Mouse (Mus musculus): ENCODE measurements around the gene Eya2. TPM values are rescaled to one million over a fixed set of nuclear protein-coding genes. Genes with fewer than 3 reads are reported as not detected.

The Eya2 gene
- total and polyA plus RNA-seq, 3 experiments, result not detected

- Histone ChIP-seq H3K4me1 (ENCODE audit: control insufficient read depth in 1 of 2, insufficient read depth in 2 of 2, low read length in 2 of 2) (no peaks in the 10 kb centered on the region), H3K36me3 (ENCODE audit: control insufficient read depth in 1 of 2, insufficient read depth in 2 of 2, low read length in 2 of 2) (no peaks in the 10 kb centered on the region), H3K27ac (ENCODE audit: control insufficient read depth, low read depth, low read length) (no peak overlapping the region), H3K79me2 (ENCODE audit: control insufficient read depth, insufficient read depth, low read length, poor library complexity) (no peaks in the 10 kb centered on the region), H3K9me3 (replicated peaks; ENCODE audit: insufficient read depth, low read length) (no peaks in the 10 kb centered on the region), H3K9ac (ENCODE audit: control insufficient read depth, low read depth, low read length, poor library complexity, severe bottlenecking) (no peak overlapping the region), H3K27me3 (ENCODE audit: control insufficient read depth in 1 of 2, insufficient read depth in 2 of 2, low read length in 2 of 2) (no peaks in the 10 kb centered on the region), H3K4me3 (ENCODE audit: control insufficient read depth in 1 of 2, insufficient read depth in 1 of 2, low read depth in 2 of 2, low read length in 2 of 2) (no peak overlapping the region)
- TF ChIP-seq GABPA (IDR thresholded peaks at IDR 0.05; ENCODE audit: low read depth, low read length) (no peak), POLR2AphosphoS2 (IDR thresholded peaks at IDR 0.05; ENCODE audit: low read length) (no peak), E2F4 (IDR thresholded peaks at IDR 0.05; ENCODE audit: borderline replicate concordance, low read depth, low read length) (no peak), HCFC1 (IDR thresholded peaks at IDR 0.05; ENCODE audit: low read depth, low read length) (no peak), RCOR1 (IDR thresholded peaks at IDR 0.05; ENCODE audit: low read depth, low read length) (no peak)
- no peak for DNase-seq (ENCODE audit: low read depth, low spot score)
These were observed 153.6 kb downstream of the Eya2 start for GRCm38 (mm10) chr2:165748426-165748825.

GRCm38 (mm10) chr2:165751068-165751467 is 156.2 kb downstream of the Eya2 start:
- TF ChIP-seq BHLHE40 (IDR thresholded peaks at IDR 0.05; ENCODE audit: borderline replicate concordance, low read depth, low read length) (no peak), POLR2A (IDR thresholded peaks at IDR 0.05; ENCODE audit: control insufficient read depth in 1 of 2, insufficient read depth in 1 of 2, low read depth in 1 of 2, low read length in 2 of 2, poor library complexity in 1 of 2) (no peak), CTCF (IDR thresholded peaks at IDR 0.05 in 2 of 3, conservative IDR thresholded peaks at IDR 0.05 in 1 of 3; ENCODE audit: control insufficient read depth in 1 of 3, insufficient read depth in 1 of 3, low read depth in 2 of 3, low read length in 3 of 3, poor library complexity in 1 of 3, severe bottlenecking in 1 of 3) (peak in 1 of 3 experiments; percentile 10; a peak in 1 of 6 replicates), ELF1 (IDR thresholded peaks at IDR 0.05; ENCODE audit: low read depth, low read length) (no peak), ZKSCAN1 (IDR thresholded peaks at IDR 0.05; ENCODE audit: low read depth, low read length) (no peak)
- H3K27ac ChIP-seq (ENCODE audit: control insufficient read depth, low read depth, low read length), result no peak overlapping the region
- H3K9me3 ChIP-seq (replicated peaks; ENCODE audit: insufficient read depth, low read length), result no peaks in the 10 kb centered on the region
- no peaks in the 10 kb centered on the region for H3K27me3 ChIP-seq (ENCODE audit: control insufficient read depth in 1 of 2, insufficient read depth in 2 of 2, low read length in 2 of 2)
- no peak for DNase-seq (ENCODE audit: low read depth, low spot score)
- H3K4me1 ChIP-seq (ENCODE audit: control insufficient read depth in 1 of 2, insufficient read depth in 2 of 2, low read length in 2 of 2), result no peaks in the 10 kb centered on the region
- no peak overlapping the region for H3K9ac ChIP-seq (ENCODE audit: control insufficient read depth, low read depth, low read length, poor library complexity, severe bottlenecking)
- H3K36me3 ChIP-seq (ENCODE audit: control insufficient read depth in 1 of 2, insufficient read depth in 2 of 2, low read length in 2 of 2), result no peaks in the 10 kb centered on the region
- no peak overlapping the region for H3K4me3 ChIP-seq (ENCODE audit: control insufficient read depth in 1 of 2, insufficient read depth in 1 of 2, low read depth in 2 of 2, low read length in 2 of 2)
- no peaks in the 10 kb centered on the region for H3K79me2 ChIP-seq (ENCODE audit: control insufficient read depth, insufficient read depth, low read length, poor library complexity)

GRCm38 (mm10) chr2:165752704-165753103 is 157.9 kb downstream of the Eya2 start:
- H3K4me3 ChIP-seq (ENCODE audit: control insufficient read depth in 1 of 2, insufficient read depth in 1 of 2, low read depth in 2 of 2, low read length in 2 of 2), result no peak overlapping the region
- H3K27me3 ChIP-seq (ENCODE audit: control insufficient read depth in 1 of 2, insufficient read depth in 2 of 2, low read length in 2 of 2), result no peaks in the 10 kb centered on the region
- no peaks in the 10 kb centered on the region for H3K79me2 ChIP-seq (ENCODE audit: control insufficient read depth, insufficient read depth, low read length, poor library complexity)
- TF ChIP-seq MYC (IDR thresholded peaks at IDR 0.05; ENCODE audit: low read depth, low read length), result no peak
- no peak for TF ChIP-seq MXI1 (IDR thresholded peaks at IDR 0.05; ENCODE audit: low read depth, low read length)
- no peak for TF ChIP-seq SMC3 (IDR thresholded peaks at IDR 0.05; ENCODE audit: low read depth, low read length)
- DNase-seq (ENCODE audit: low read depth, low spot score), result no peak
- H3K27ac ChIP-seq (ENCODE audit: control insufficient read depth, low read depth, low read length), result no peak overlapping the region
- H3K9ac ChIP-seq (ENCODE audit: control insufficient read depth, low read depth, low read length, poor library complexity, severe bottlenecking), result no peak overlapping the region
- H3K9me3 ChIP-seq (replicated peaks; ENCODE audit: insufficient read depth, low read length), result no peaks in the 10 kb centered on the region
- H3K36me3 ChIP-seq (ENCODE audit: control insufficient read depth in 1 of 2, insufficient read depth in 2 of 2, low read length in 2 of 2), result no peaks in the 10 kb centered on the region
- H3K4me1 ChIP-seq (ENCODE audit: control insufficient read depth in 1 of 2, insufficient read depth in 2 of 2, low read length in 2 of 2), result no peaks in the 10 kb centered on the region
